Mouse (Mus musculus) cerebellum, adult 18-20 months (tissue): ENCODE data around the gene Ffar4.
A peak's percentile ranks its signal among the peaks of the same experiment; 100 is the strongest.

Experiments used
- DNase-seq, 2 experiments: peaks; one replicate each; pipeline ENCODE4 v3.0.0; 2021

The Ffar4 gene

GRCm38 (mm10) chr19:38096858-38097758 lies at the start of gene Ffar4:
TSS of gene Ffar4 (plus strand) at chr19:38097071.
- DNase-seq, result no peak

- DNase-seq, result no peak
Observed at GRCm38 (mm10) chr19:38049686-38050085, 47.2 kb upstream of the Ffar4 start.

- peak; percentile 26 to 35 for DNase-seq
Observed at GRCm38 (mm10) chr19:38053227-38054041, 43.4 kb upstream of the Ffar4 start.

- DNase-seq, result peak in 1 of 2 experiments; percentile 80
Observed at GRCm38 (mm10) chr19:38054149-38054719, 42.6 kb upstream of the Ffar4 start.

GRCm38 (mm10) chr19:38054720-38055192 lies 42.1 kb upstream of the Ffar4 start, which contains the start of gene Cep55:
TSS of gene Cep55 (plus strand) at chr19:38055011.
- DNase-seq, result peak; percentile 94 to 98

- DNase-seq, result no peak
Observed at GRCm38 (mm10) chr19:38055798-38056197, 41.1 kb upstream of the Ffar4 start.

GRCm38 (mm10) chr19:38056276-38056675 lies 40.6 kb upstream of the Ffar4 start:
- DNase-seq, result no peak

GRCm38 (mm10) chr19:38056931-38057330 lies 39.9 kb upstream of the Ffar4 start:
- no peak for DNase-seq

GRCm38 (mm10) chr19:38063201-38063600 lies 33.7 kb upstream of the Ffar4 start:
- DNase-seq, result no peak

- DNase-seq, result no peak
Observed at GRCm38 (mm10) chr19:38064051-38064450, 32.8 kb upstream of the Ffar4 start.

- no peak for DNase-seq
Observed at GRCm38 (mm10) chr19:38073226-38073625, 23.6 kb upstream of the Ffar4 start.

GRCm38 (mm10) chr19:38075051-38075450 lies 21.8 kb upstream of the Ffar4 start:
- no peak for DNase-seq

GRCm38 (mm10) chr19:38076251-38076650 lies 20.6 kb upstream of the Ffar4 start:
- no peak for DNase-seq

- DNase-seq, result peak; percentile 6 to 16
Observed at GRCm38 (mm10) chr19:38077851-38078540, 18.9 kb upstream of the Ffar4 start.

GRCm38 (mm10) chr19:38081361-38081760 lies 15.5 kb upstream of the Ffar4 start:
- DNase-seq, result no peak

GRCm38 (mm10) chr19:38082931-38083525 lies 13.8 kb upstream of the Ffar4 start:
- no peak for DNase-seq

GRCm38 (mm10) chr19:38085841-38086240 lies 11.0 kb upstream of the Ffar4 start:
- no peak for DNase-seq

- DNase-seq, result no peak
Observed at GRCm38 (mm10) chr19:38086948-38087551, 9.8 kb upstream of the Ffar4 start.

- DNase-seq, result no peak
Observed at GRCm38 (mm10) chr19:38089358-38089757, 7.5 kb upstream of the Ffar4 start.

- DNase-seq, result no peak
Observed at GRCm38 (mm10) chr19:38091512-38091985, 5.3 kb upstream of the Ffar4 start.

GRCm38 (mm10) chr19:38096231-38096630 lies 640 bp upstream of the Ffar4 start:
- DNase-seq, result no peak
